Mouse (Mus musculus): ENCODE data around the gene Pcgf2.

GRCm38 (mm10) chr11:97728311-97728710, 28.0 kb upstream of the Pcgf2 start:
- TF ChIP-seq CTCF (IDR thresholded peaks at IDR 0.05; ENCODE audit: control insufficient read depth, insufficient read depth, insufficient read length), result no peak
- peak; percentile 67 for TF ChIP-seq USF1 (IDR thresholded peaks at IDR 0.05; ENCODE audit: low read depth)

Measured in C2C12 (cell line).